Mouse (Mus musculus): ENCODE measurements around the gene Atp6v0b. TPM values are rescaled to one million over a fixed set of nuclear protein-coding genes. Genes with fewer than 3 reads are reported as not detected.

Gene Atp6v0b
- polyA plus RNA-seq, 1 experiment: 232 TPM

GRCm38 (mm10) chr4:117908834-117909453, 21.8 kb upstream of the Atp6v0b start:
- Histone ChIP-seq H3K4me3 (ENCODE audit: control insufficient read depth, low read depth, low read length) (no peak overlapping the region), H3K36me3 (ENCODE audit: control insufficient read depth, insufficient read depth, low read length) (peaks cover 3% of the 10 kb centered on the region; the same call in 1 of the 2 replicates), H3K27me3 (ENCODE audit: control insufficient read depth, insufficient read depth, low read length) (no peaks in the 10 kb centered on the region), H3K27ac (ENCODE audit: control insufficient read depth, insufficient read depth, low read depth, low read length) (no peak overlapping the region), H3K4me1 (ENCODE audit: control insufficient read depth, insufficient read depth, low read length) (peaks cover 2% of the 10 kb centered on the region; the same call in 1 of the 2 replicates)
- no peak for TF ChIP-seq POLR2A (IDR thresholded peaks at IDR 0.05; ENCODE audit: control insufficient read depth, low read depth, low read length)
- TF ChIP-seq CTCF (IDR thresholded peaks at IDR 0.05; ENCODE audit: control insufficient read depth, insufficient read depth, insufficient replicate concordance, low read depth, low read length): no peak

- Histone ChIP-seq H3K36me3 (ENCODE audit: control insufficient read depth, insufficient read depth, low read length) (peaks cover 3% of the 10 kb centered on the region; the same call in 1 of the 2 replicates), H3K27ac (ENCODE audit: control insufficient read depth, insufficient read depth, low read depth, low read length) (no peak overlapping the region), H3K4me1 (ENCODE audit: control insufficient read depth, insufficient read depth, low read length) (peaks cover 2% of the 10 kb centered on the region; the same call in 1 of the 2 replicates), H3K4me3 (ENCODE audit: control insufficient read depth, low read depth, low read length) (peak overlapping the region; percentile 16; the same call in 1 of the 2 replicates), H3K27me3 (ENCODE audit: control insufficient read depth, insufficient read depth, low read length) (no peaks in the 10 kb centered on the region)
- TF ChIP-seq POLR2A (IDR thresholded peaks at IDR 0.05; ENCODE audit: control insufficient read depth, low read depth, low read length) (no peak), CTCF (IDR thresholded peaks at IDR 0.05; ENCODE audit: control insufficient read depth, insufficient read depth, insufficient replicate concordance, low read depth, low read length) (no peak)
These were observed 19.1 kb upstream of the Atp6v0b start for GRCm38 (mm10) chr4:117906196-117906595.

- H3K4me3 ChIP-seq (ENCODE audit: control insufficient read depth, low read depth, low read length): peak overlapping the region; percentile 53
- TF ChIP-seq POLR2A (IDR thresholded peaks at IDR 0.05; ENCODE audit: control insufficient read depth, low read depth, low read length) (no peak), CTCF (IDR thresholded peaks at IDR 0.05; ENCODE audit: control insufficient read depth, insufficient read depth, insufficient replicate concordance, low read depth, low read length) (no peak)
- peaks cover 2% of the 10 kb centered on the region; the same call in 1 of the 2 replicates for H3K4me1 ChIP-seq (ENCODE audit: control insufficient read depth, insufficient read depth, low read length)
- no peaks in the 10 kb centered on the region for H3K27me3 ChIP-seq (ENCODE audit: control insufficient read depth, insufficient read depth, low read length)
- H3K36me3 ChIP-seq (ENCODE audit: control insufficient read depth, insufficient read depth, low read length): peaks cover 4% of the 10 kb centered on the region; the same call in 1 of the 2 replicates
- no peak overlapping the region; the same call in 1 of the 2 replicates for H3K27ac ChIP-seq (ENCODE audit: control insufficient read depth, insufficient read depth, low read depth, low read length)
These were observed 17.6 kb upstream of the Atp6v0b start for GRCm38 (mm10) chr4:117904761-117905160.

GRCm38 (mm10) chr4:117904094-117904493, 17.0 kb upstream of the Atp6v0b start:
- Histone ChIP-seq H3K36me3 (ENCODE audit: control insufficient read depth, insufficient read depth, low read length) (peaks cover 4% of the 10 kb centered on the region; the same call in 1 of the 2 replicates), H3K4me1 (ENCODE audit: control insufficient read depth, insufficient read depth, low read length) (peaks cover 2% of the 10 kb centered on the region; the same call in 1 of the 2 replicates), H3K27me3 (ENCODE audit: control insufficient read depth, insufficient read depth, low read length) (no peaks in the 10 kb centered on the region), H3K4me3 (ENCODE audit: control insufficient read depth, low read depth, low read length) (peak overlapping the region; percentile 53), H3K27ac (ENCODE audit: control insufficient read depth, insufficient read depth, low read depth, low read length) (no peak overlapping the region; the same call in 1 of the 2 replicates)
- TF ChIP-seq CTCF (IDR thresholded peaks at IDR 0.05; ENCODE audit: control insufficient read depth, insufficient read depth, insufficient replicate concordance, low read depth, low read length) (no peak), POLR2A (IDR thresholded peaks at IDR 0.05; ENCODE audit: control insufficient read depth, low read depth, low read length) (no peak)

- H3K4me1 ChIP-seq (ENCODE audit: control insufficient read depth, insufficient read depth, low read length): no peaks in the 10 kb centered on the region
- H3K36me3 ChIP-seq (ENCODE audit: control insufficient read depth, insufficient read depth, low read length): peaks cover 3% of the 10 kb centered on the region; the same call in 1 of the 2 replicates
These were observed 11.0 kb upstream of the Atp6v0b start for GRCm38 (mm10) chr4:117898111-117898510.

GRCm38 (mm10) chr4:117896031-117896430, 8.9 kb upstream of the Atp6v0b start:
- Histone ChIP-seq H3K27me3 (ENCODE audit: control insufficient read depth, insufficient read depth, low read length) (no peaks in the 10 kb centered on the region), H3K27ac (ENCODE audit: control insufficient read depth, insufficient read depth, low read depth, low read length) (no peak overlapping the region), H3K4me1 (ENCODE audit: control insufficient read depth, insufficient read depth, low read length) (peaks cover 6% of the 10 kb centered on the region), H3K36me3 (ENCODE audit: control insufficient read depth, insufficient read depth, low read length) (peaks cover 3% of the 10 kb centered on the region; the same call in 1 of the 2 replicates), H3K4me3 (ENCODE audit: control insufficient read depth, low read depth, low read length) (no peak overlapping the region)
- TF ChIP-seq POLR2A (IDR thresholded peaks at IDR 0.05; ENCODE audit: control insufficient read depth, low read depth, low read length) (no peak), CTCF (IDR thresholded peaks at IDR 0.05; ENCODE audit: control insufficient read depth, insufficient read depth, insufficient replicate concordance, low read depth, low read length) (no peak)

More at GRCm38 (mm10) chr4:117898111-117898510, 11.0 kb upstream of the Atp6v0b start:
- Histone ChIP-seq H3K4me3 (ENCODE audit: control insufficient read depth, low read depth, low read length) (no peak overlapping the region), H3K27ac (ENCODE audit: control insufficient read depth, insufficient read depth, low read depth, low read length) (no peak overlapping the region), H3K27me3 (ENCODE audit: control insufficient read depth, insufficient read depth, low read length) (no peaks in the 10 kb centered on the region)
- no peak for TF ChIP-seq CTCF (IDR thresholded peaks at IDR 0.05; ENCODE audit: control insufficient read depth, insufficient read depth, insufficient replicate concordance, low read depth, low read length)
- no peak for TF ChIP-seq POLR2A (IDR thresholded peaks at IDR 0.05; ENCODE audit: control insufficient read depth, low read depth, low read length)

- Histone ChIP-seq H3K4me1 (ENCODE audit: control insufficient read depth, insufficient read depth, low read length) (peaks cover 6% of the 10 kb centered on the region), H3K27me3 (ENCODE audit: control insufficient read depth, insufficient read depth, low read length) (no peaks in the 10 kb centered on the region), H3K27ac (ENCODE audit: control insufficient read depth, insufficient read depth, low read depth, low read length) (no peak overlapping the region), H3K36me3 (ENCODE audit: control insufficient read depth, insufficient read depth, low read length) (peaks cover 3% of the 10 kb centered on the region; the same call in 1 of the 2 replicates), H3K4me3 (ENCODE audit: control insufficient read depth, low read depth, low read length) (no peak overlapping the region)
- TF ChIP-seq POLR2A (IDR thresholded peaks at IDR 0.05; ENCODE audit: control insufficient read depth, low read depth, low read length) (no peak), CTCF (IDR thresholded peaks at IDR 0.05; ENCODE audit: control insufficient read depth, insufficient read depth, insufficient replicate concordance, low read depth, low read length) (no peak)
These were observed 8.2 kb upstream of the Atp6v0b start for GRCm38 (mm10) chr4:117895339-117895738.
